Mouse (Mus musculus): ENCODE measurements around the gene Lrrc66. TPM values are rescaled to one million over a fixed set of nuclear protein-coding genes. Genes with fewer than 3 reads are reported as not detected.

The Lrrc66 gene
- total RNA-seq (2017), result 1.1 and 2.4 TPM in 2 replicates

GRCm38 (mm10) chr5:73632291-73632690, at the start of gene Lrrc66:
Gene Lrrc66 (minus strand): TSS chr5:73632526.
- no peak for ATAC-seq (replicated peaks in 1 of 2; ENCODE audit: insufficient read depth in 1 of 2, low FRiP score in 2 of 2, low TSS enrichment in 1 of 2, low read depth in 1 of 2, poor library complexity in 2 of 2, severe bottlenecking in 2 of 2)

GRCm38 (mm10) chr5:73676626-73677025, 44.3 kb upstream of the Lrrc66 start:
- ATAC-seq (replicated peaks in 1 of 2; ENCODE audit: insufficient read depth in 1 of 2, low FRiP score in 2 of 2, low TSS enrichment in 1 of 2, low read depth in 1 of 2, poor library complexity in 2 of 2, severe bottlenecking in 2 of 2), result no peak

GRCm38 (mm10) chr5:73675604-73676003, 43.3 kb upstream of the Lrrc66 start:
- ATAC-seq (replicated peaks in 1 of 2; ENCODE audit: insufficient read depth in 1 of 2, low FRiP score in 2 of 2, low TSS enrichment in 1 of 2, low read depth in 1 of 2, poor library complexity in 2 of 2, severe bottlenecking in 2 of 2), result no peak

- ATAC-seq (replicated peaks in 1 of 2; ENCODE audit: insufficient read depth in 1 of 2, low FRiP score in 2 of 2, low TSS enrichment in 1 of 2, low read depth in 1 of 2, poor library complexity in 2 of 2, severe bottlenecking in 2 of 2), result no peak
Measured at GRCm38 (mm10) chr5:73669386-73669785, 37.1 kb upstream of the Lrrc66 start.

- no peak for ATAC-seq (replicated peaks in 1 of 2; ENCODE audit: insufficient read depth in 1 of 2, low FRiP score in 2 of 2, low TSS enrichment in 1 of 2, low read depth in 1 of 2, poor library complexity in 2 of 2, severe bottlenecking in 2 of 2)
Measured at GRCm38 (mm10) chr5:73667877-73668276, 35.6 kb upstream of the Lrrc66 start.

- ATAC-seq (replicated peaks in 1 of 2; ENCODE audit: insufficient read depth in 1 of 2, low FRiP score in 2 of 2, low TSS enrichment in 1 of 2, low read depth in 1 of 2, poor library complexity in 2 of 2, severe bottlenecking in 2 of 2), result no peak
Measured at GRCm38 (mm10) chr5:73666695-73667094, 34.4 kb upstream of the Lrrc66 start.

- no peak for ATAC-seq (replicated peaks in 1 of 2; ENCODE audit: insufficient read depth in 1 of 2, low FRiP score in 2 of 2, low TSS enrichment in 1 of 2, low read depth in 1 of 2, poor library complexity in 2 of 2, severe bottlenecking in 2 of 2)
Measured at GRCm38 (mm10) chr5:73651855-73652201, 19.5 kb upstream of the Lrrc66 start.

- peak; percentile 22 to 35; a peak in 2 of 4 replicates for ATAC-seq (replicated peaks in 1 of 2; ENCODE audit: insufficient read depth in 1 of 2, low FRiP score in 2 of 2, low TSS enrichment in 1 of 2, low read depth in 1 of 2, poor library complexity in 2 of 2, severe bottlenecking in 2 of 2)
Measured at GRCm38 (mm10) chr5:73651061-73651854, 18.9 kb upstream of the Lrrc66 start, which contains the start of gene Spata18. Gene Spata18 (plus strand): TSS chr5:73651379.

GRCm38 (mm10) chr5:73650365-73650964, 18.1 kb upstream of the Lrrc66 start:
- ATAC-seq (replicated peaks in 1 of 2; ENCODE audit: insufficient read depth in 1 of 2, low FRiP score in 2 of 2, low TSS enrichment in 1 of 2, low read depth in 1 of 2, poor library complexity in 2 of 2, severe bottlenecking in 2 of 2), result no peak; a peak in 1 of 4 replicates

- peak; percentile 51 to 79; a peak in 3 of 4 replicates for ATAC-seq (replicated peaks in 1 of 2; ENCODE audit: insufficient read depth in 1 of 2, low FRiP score in 2 of 2, low TSS enrichment in 1 of 2, low read depth in 1 of 2, poor library complexity in 2 of 2, severe bottlenecking in 2 of 2)
Measured at GRCm38 (mm10) chr5:73647261-73647900, 15.1 kb upstream of the Lrrc66 start, which contains the start of gene Sgcb. Gene Sgcb (minus strand): TSS chr5:73647790.

- no peak for ATAC-seq (replicated peaks in 1 of 2; ENCODE audit: insufficient read depth in 1 of 2, low FRiP score in 2 of 2, low TSS enrichment in 1 of 2, low read depth in 1 of 2, poor library complexity in 2 of 2, severe bottlenecking in 2 of 2)
Measured at GRCm38 (mm10) chr5:73642091-73642490, 9.8 kb upstream of the Lrrc66 start.

- no peak for ATAC-seq (replicated peaks in 1 of 2; ENCODE audit: insufficient read depth in 1 of 2, low FRiP score in 2 of 2, low TSS enrichment in 1 of 2, low read depth in 1 of 2, poor library complexity in 2 of 2, severe bottlenecking in 2 of 2)
Measured at GRCm38 (mm10) chr5:73641058-73641457, 8.7 kb upstream of the Lrrc66 start.

- peak; percentile 50 to 58; a peak in 1 of 4 replicates for ATAC-seq (replicated peaks in 1 of 2; ENCODE audit: insufficient read depth in 1 of 2, low FRiP score in 2 of 2, low TSS enrichment in 1 of 2, low read depth in 1 of 2, poor library complexity in 2 of 2, severe bottlenecking in 2 of 2)
Measured at GRCm38 (mm10) chr5:73637337-73638107, 5.2 kb upstream of the Lrrc66 start.

GRCm38 (mm10) chr5:73633141-73633540, 815 bp upstream of the Lrrc66 start:
- ATAC-seq (replicated peaks in 1 of 2; ENCODE audit: insufficient read depth in 1 of 2, low FRiP score in 2 of 2, low TSS enrichment in 1 of 2, low read depth in 1 of 2, poor library complexity in 2 of 2, severe bottlenecking in 2 of 2), result no peak

- no peak for ATAC-seq (replicated peaks in 1 of 2; ENCODE audit: insufficient read depth in 1 of 2, low FRiP score in 2 of 2, low TSS enrichment in 1 of 2, low read depth in 1 of 2, poor library complexity in 2 of 2, severe bottlenecking in 2 of 2)
Measured at GRCm38 (mm10) chr5:73631001-73631558, 1.2 kb downstream of the Lrrc66 start.

- ATAC-seq (replicated peaks in 1 of 2; ENCODE audit: insufficient read depth in 1 of 2, low FRiP score in 2 of 2, low TSS enrichment in 1 of 2, low read depth in 1 of 2, poor library complexity in 2 of 2, severe bottlenecking in 2 of 2), result peak; percentile 98
Measured at GRCm38 (mm10) chr5:73630141-73630540, 2.2 kb downstream of the Lrrc66 start.

GRCm38 (mm10) chr5:73627991-73628390, 4.3 kb downstream of the Lrrc66 start:
- ATAC-seq (replicated peaks in 1 of 2; ENCODE audit: insufficient read depth in 1 of 2, low FRiP score in 2 of 2, low TSS enrichment in 1 of 2, low read depth in 1 of 2, poor library complexity in 2 of 2, severe bottlenecking in 2 of 2), result no peak

Data from hematopoietic stem cell, adult 5-6 weeks (primary cell).